Mouse (Mus musculus): Measurements from ENCODE around the gene Rtp1.

Gene Rtp1

GRCm38 (mm10) chr16:23428647-23429319, at the start of gene Rtp1:
TSS of gene Rtp1 (plus strand) at chr16:23429133.
- no peak for DNase-seq (ENCODE audit: low read depth, low spot score)

GRCm38 (mm10) chr16:23379536-23380230, 49.2 kb upstream of the Rtp1 start:
- DNase-seq (ENCODE audit: low read depth, low spot score): no peak

GRCm38 (mm10) chr16:23384304-23384703, 44.6 kb upstream of the Rtp1 start:
- no peak for DNase-seq (ENCODE audit: low read depth, low spot score)

- peak; percentile 70 for DNase-seq (ENCODE audit: low read depth, low spot score)
These were observed 31.0 kb upstream of the Rtp1 start for GRCm38 (mm10) chr16:23397931-23398330.

- no peak for DNase-seq (ENCODE audit: low read depth, low spot score)
These were observed 27.5 kb upstream of the Rtp1 start for GRCm38 (mm10) chr16:23401463-23401862.

- DNase-seq (ENCODE audit: low read depth, low spot score): no peak
These were observed 27.0 kb upstream of the Rtp1 start for GRCm38 (mm10) chr16:23401959-23402358.

- DNase-seq (ENCODE audit: low read depth, low spot score): peak; percentile 98
These were observed 25.8 kb upstream of the Rtp1 start for GRCm38 (mm10) chr16:23403008-23403755.

- no peak for DNase-seq (ENCODE audit: low read depth, low spot score)
These were observed 16.0 kb upstream of the Rtp1 start for GRCm38 (mm10) chr16:23412930-23413329.

GRCm38 (mm10) chr16:23416261-23416656, 12.7 kb upstream of the Rtp1 start:
- DNase-seq (ENCODE audit: low read depth, low spot score): no peak

GRCm38 (mm10) chr16:23416657-23417293, 12.2 kb upstream of the Rtp1 start:
- DNase-seq (ENCODE audit: low read depth, low spot score): no peak

GRCm38 (mm10) chr16:23417456-23418240, 11.3 kb upstream of the Rtp1 start:
- no peak for DNase-seq (ENCODE audit: low read depth, low spot score)

GRCm38 (mm10) chr16:23419565-23420085, 9.3 kb upstream of the Rtp1 start:
- no peak for DNase-seq (ENCODE audit: low read depth, low spot score)

- DNase-seq (ENCODE audit: low read depth, low spot score): no peak
These were observed 5.1 kb upstream of the Rtp1 start for GRCm38 (mm10) chr16:23423825-23424224.

- no peak for DNase-seq (ENCODE audit: low read depth, low spot score)
These were observed 1.2 kb upstream of the Rtp1 start for GRCm38 (mm10) chr16:23427701-23428100.

- no peak for DNase-seq (ENCODE audit: low read depth, low spot score)
These were observed 1.1 kb downstream of the Rtp1 start for GRCm38 (mm10) chr16:23429991-23430390.

GRCm38 (mm10) chr16:23437404-23438166, 8.7 kb downstream of the Rtp1 start:
- no peak for DNase-seq (ENCODE audit: low read depth, low spot score)

GRCm38 (mm10) chr16:23444231-23444630, 15.3 kb downstream of the Rtp1 start:
- DNase-seq (ENCODE audit: low read depth, low spot score): no peak

- DNase-seq (ENCODE audit: low read depth, low spot score): peak; percentile 85
These were observed 21.0 kb downstream of the Rtp1 start for GRCm38 (mm10) chr16:23449946-23450345.

- DNase-seq (ENCODE audit: low read depth, low spot score): no peak
These were observed 21.9 kb downstream of the Rtp1 start for GRCm38 (mm10) chr16:23450816-23451215.

GRCm38 (mm10) chr16:23452476-23452875, 23.5 kb downstream of the Rtp1 start:
- peak; percentile 63 for DNase-seq (ENCODE audit: low read depth, low spot score)
